Mouse (Mus musculus) cortical plate, adult 2 months (tissue): ENCODE data around the gene Grb2. TPM values are rescaled to one million over a fixed set of nuclear protein-coding genes. Genes with fewer than 3 reads are reported as not detected.

Experiments
- H3K27ac ChIP-seq: fragments of 200-500 bp; 2 replicates; pipeline ENCODE4 v1.5.1; 2012; ENCODE audit warnings: low read length, control low read depth, inconsistent platforms; ENCODE audit not compliant: insufficient read depth
- H3K4me1 ChIP-seq: fragments of 200-500 bp; 2 replicates; pipeline ENCODE4 v1.6.1; 2011; ENCODE audit warnings: low read length; ENCODE audit not compliant: control insufficient read depth, insufficient read depth
- H3K4me3 ChIP-seq: fragments of 200-500 bp; 2 replicates; pipeline ENCODE4 v1.5.1; 2011; ENCODE audit warnings: mild to moderate bottlenecking, low read length, control low read depth; ENCODE audit not compliant: insufficient read depth
- CTCF ChIP-seq: fragments of 200-500 bp; IDR thresholded peaks from 2 replicates; pipeline ENCODE4 v1.5.1; 2011; ENCODE audit warnings: mild to moderate bottlenecking, control low read depth, low read length; ENCODE audit not compliant: insufficient read depth; ENCODE audit errors: extremely low read depth
- POLR2A ChIP-seq: fragments of 200-500 bp; IDR thresholded peaks from 2 replicates; pipeline ENCODE4 v1.6.1; 2011; ENCODE audit warnings: mild to moderate bottlenecking, low read length, control low read depth; ENCODE audit not compliant: insufficient read depth; ENCODE audit errors: extremely low read depth
- polyA plus RNA-seq: library from polyadenylated mRNA; depleted of rRNA; stranded (reverse); fragments of >200 nt; gene quantifications from 2 replicates; pipeline ENCODE4 v1.2.3, GENCODE M21; 2012

Grb2 gene
- polyA plus RNA-seq, 1 experiment, result 106 TPM

GRCm38 (mm10) chr11:115691013-115691412, 17.4 kb downstream of the Grb2 start:
- H3K27ac ChIP-seq, result no peak overlapping the region

GRCm38 (mm10) chr11:115690356-115690755, 18.0 kb downstream of the Grb2 start:
- Histone ChIP-seq H3K27ac (no peak overlapping the region), H3K4me1 (peaks cover 5% of the 10 kb centered on the region), H3K4me3 (no peak overlapping the region)
- TF ChIP-seq POLR2A (no peak), CTCF (no peak)

More at GRCm38 (mm10) chr11:115691013-115691412, 17.4 kb downstream of the Grb2 start:
- H3K4me3 ChIP-seq, result no peak overlapping the region
- peaks cover 10% of the 10 kb centered on the region for H3K4me1 ChIP-seq
- no peak for TF ChIP-seq POLR2A

DNA sequence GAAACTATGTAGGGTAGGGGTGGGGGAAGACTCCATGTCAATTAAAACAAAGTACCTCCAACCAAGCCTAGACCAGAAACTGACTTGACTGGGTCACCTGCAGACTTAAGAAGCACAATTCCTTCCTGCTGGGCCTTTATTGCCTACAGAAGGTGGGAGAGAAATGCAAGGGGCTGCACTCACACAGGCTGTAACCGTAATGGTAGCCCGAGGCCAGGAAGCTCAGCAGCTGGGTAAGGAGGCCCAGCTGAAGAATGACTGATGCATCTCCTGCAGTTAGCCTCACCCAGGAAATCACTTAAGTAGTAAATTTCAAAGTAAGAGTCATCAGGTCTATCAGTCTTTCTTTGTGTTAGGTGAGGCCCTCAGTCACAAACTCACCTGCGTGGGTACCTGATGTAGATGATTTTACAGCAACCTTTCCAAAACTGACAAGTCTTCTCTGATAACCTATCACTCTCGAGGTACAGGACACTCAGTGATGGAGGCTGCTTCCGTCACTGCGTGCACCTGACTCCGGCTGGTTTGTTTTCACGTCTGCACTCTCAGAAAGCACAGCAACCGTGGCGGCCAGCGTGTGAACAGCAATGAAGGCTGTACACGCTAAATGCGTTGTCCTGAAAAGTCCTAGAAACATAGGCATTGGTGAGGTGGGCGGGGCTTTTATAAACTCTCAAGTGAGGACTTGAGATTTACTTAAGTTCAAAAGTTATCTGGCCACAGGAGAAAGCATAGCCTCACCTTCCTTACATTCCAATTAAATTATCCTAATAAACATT, 19.1 kb downstream of the Grb2 start:
- Histone ChIP-seq H3K4me3 (no peak overlapping the region), H3K27ac (no peak overlapping the region), H3K4me1 (peaks cover 7% of the 10 kb centered on the region)
- TF ChIP-seq CTCF (no peak), POLR2A (no peak)

GRCm38 (mm10) chr11:115686369-115686768, 22.0 kb downstream of the Grb2 start:
- no peak overlapping the region for H3K27ac ChIP-seq
- TF ChIP-seq POLR2A (no peak), CTCF (no peak)
- peaks cover 5% of the 10 kb centered on the region for H3K4me1 ChIP-seq
- no peak overlapping the region for H3K4me3 ChIP-seq

DNA sequence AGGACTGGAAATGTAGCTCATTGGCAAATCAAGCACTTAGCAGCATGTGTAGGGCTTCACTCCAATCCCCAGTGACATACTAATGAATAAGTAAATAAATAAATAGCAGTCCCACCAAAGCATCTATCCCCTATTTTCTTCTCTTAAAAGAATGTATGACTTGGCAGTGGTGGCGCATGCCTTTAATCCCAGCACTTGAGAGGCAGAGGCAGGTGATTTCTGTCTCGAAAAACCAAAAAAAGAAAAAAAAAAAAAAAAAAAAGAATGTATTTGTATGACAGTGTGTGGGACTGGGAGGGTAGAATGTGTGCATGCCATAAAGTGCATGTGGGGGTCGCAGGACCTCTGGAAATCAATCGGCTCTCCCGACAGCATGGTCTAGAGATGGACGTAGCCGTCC, 22.4 kb downstream of the Grb2 start:
- Histone ChIP-seq H3K4me1 (peaks cover 5% of the 10 kb centered on the region), H3K4me3 (no peak overlapping the region), H3K27ac (no peak overlapping the region)
- TF ChIP-seq CTCF, result no peak
- no peak for TF ChIP-seq POLR2A

DNA sequence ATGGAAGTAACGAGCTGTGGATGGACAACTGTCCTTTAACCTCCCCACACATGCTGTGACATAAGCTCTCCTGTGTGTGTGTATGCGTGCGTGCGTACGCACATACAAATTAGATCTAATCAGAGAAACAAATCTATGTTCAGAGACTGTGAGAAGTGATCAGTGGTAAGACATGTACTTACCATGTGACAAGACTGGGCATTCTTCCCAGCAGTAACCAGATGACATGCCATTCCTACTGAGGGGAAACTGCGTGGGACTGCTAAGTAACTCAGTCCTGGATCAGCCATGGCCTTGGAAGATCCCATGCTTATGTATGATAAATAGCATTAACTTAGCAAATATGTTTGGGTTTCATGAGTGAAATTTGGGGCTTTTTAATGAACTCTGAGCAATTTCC, 23.5 kb downstream of the Grb2 start:
- no peak overlapping the region for H3K27ac ChIP-seq
- peaks cover 5% of the 10 kb centered on the region for H3K4me1 ChIP-seq
- TF ChIP-seq CTCF (no peak), POLR2A (no peak)
- no peak overlapping the region for H3K4me3 ChIP-seq

DNA sequence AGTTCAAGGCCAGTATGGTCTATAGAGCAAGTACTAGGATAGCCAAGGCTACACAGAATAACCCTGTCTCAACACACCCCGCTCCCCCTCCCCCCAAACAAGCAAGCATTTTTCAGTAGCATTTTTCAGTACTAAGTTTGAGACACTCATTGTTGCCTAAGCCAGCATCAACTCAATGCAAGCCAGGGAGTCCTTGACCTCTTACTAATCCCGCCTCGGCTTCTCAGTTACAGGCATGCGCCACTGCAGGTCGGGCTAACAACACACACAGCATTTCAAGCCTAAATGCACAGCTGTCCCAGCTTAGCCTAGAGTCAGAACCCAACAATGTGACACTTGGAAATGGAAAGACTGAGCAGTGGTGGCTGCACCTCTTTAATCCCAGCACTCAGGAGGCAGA, 25.1 kb downstream of the Grb2 start:
- peaks cover 5% of the 10 kb centered on the region for H3K4me1 ChIP-seq
- no peak overlapping the region for H3K4me3 ChIP-seq
- TF ChIP-seq CTCF (no peak), POLR2A (no peak)
- no peak overlapping the region for H3K27ac ChIP-seq

DNA sequence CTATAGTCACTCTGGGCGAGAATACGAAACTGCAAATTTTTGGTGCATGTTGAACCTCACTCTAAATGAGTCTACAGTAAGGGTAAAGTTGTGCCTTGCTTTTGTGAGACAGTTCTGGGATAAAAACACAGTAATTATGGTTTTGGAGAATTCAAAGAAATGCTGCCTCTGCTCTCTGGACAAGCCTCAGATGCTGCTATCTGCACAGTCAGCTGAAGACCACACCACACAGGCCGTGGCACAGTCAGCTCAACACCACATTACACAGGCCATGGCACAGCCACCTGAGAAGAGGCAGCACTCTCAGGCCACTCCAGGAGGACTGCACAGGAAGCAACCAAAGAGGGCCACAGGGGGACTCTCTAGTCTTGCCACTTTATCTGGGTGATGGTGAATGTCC, 26.0 kb downstream of the Grb2 start:
- Histone ChIP-seq H3K4me1 (peaks cover 5% of the 10 kb centered on the region), H3K4me3 (no peak overlapping the region), H3K27ac (no peak overlapping the region)
- TF ChIP-seq CTCF (no peak), POLR2A (no peak)

DNA sequence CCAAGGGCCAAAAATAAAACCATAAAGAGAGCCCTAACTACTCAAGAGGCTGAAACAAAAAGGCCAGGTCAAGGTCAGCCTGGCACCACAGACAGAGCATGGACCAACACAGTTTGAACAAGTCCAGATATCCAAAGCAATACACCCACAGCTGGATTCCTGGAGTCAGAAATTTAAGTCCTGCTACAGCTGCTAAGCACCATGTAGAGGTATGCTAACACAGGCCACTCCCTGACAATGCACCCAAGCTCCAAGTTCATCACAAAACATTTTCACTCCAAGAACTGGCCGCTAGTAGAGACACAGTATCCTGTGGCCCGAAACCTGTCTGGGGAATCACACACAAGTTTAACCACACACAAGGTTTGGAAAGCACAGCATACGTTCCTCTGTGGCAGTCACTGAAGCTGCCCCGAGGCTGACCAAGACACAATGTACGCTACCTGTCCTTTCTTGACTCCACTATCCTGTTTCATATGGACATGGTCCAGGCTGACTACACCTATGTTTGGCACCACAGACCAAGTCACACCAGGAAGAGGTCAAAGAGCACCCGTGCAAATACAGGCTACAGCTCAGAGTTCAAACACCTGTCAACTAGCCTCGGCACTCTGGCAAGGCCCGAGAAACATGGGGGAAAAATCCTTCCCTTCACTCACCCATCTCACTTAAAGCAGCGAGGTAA, 28.7 kb downstream of the Grb2 start:
- TF ChIP-seq CTCF (no peak), POLR2A (no peak)
- no peak overlapping the region for H3K4me3 ChIP-seq
- peaks cover under 1% of the 10 kb centered on the region for H3K4me1 ChIP-seq

DNA sequence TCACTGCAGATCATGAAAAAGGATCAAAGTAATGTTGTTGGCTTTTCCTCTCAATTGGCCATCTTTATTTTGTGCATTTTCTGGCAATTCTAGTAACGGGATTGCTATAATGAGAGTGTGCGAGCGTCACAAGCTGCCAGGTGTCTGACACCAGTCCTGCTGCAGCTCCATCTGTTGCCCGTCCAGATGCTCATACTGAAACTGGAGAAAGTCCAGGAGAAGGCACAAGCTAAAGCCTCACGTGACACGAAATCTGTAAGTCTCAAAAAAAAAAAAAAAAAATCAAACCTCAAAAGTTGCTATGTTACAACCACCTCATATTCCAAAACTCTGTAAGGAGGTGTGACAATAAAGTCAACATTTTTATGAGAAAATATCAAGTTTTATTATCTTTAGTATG, 29.5 kb downstream of the Grb2 start:
- no peak for TF ChIP-seq CTCF
- TF ChIP-seq POLR2A, result no peak
- no peak overlapping the region for H3K4me3 ChIP-seq
- no peak overlapping the region for H3K27ac ChIP-seq
- 0 out of 2 replicates have a peak, but pooled peaks cover 1% of the 10 kb centered on the region for H3K4me1 ChIP-seq

More for the DNA sequence above, 28.7 kb downstream of the Grb2 start:
- H3K27ac ChIP-seq, result no peak overlapping the region
